Mouse (Mus musculus): ENCODE data around the gene Dnajb5. TPM values are rescaled to one million over a fixed set of nuclear protein-coding genes. Genes with fewer than 3 reads are reported as not detected.

Gene Dnajb5
- 32.8 TPM for polyA plus RNA-seq (2012; fragmentation: generic; extraction: Trizol)

DNA sequence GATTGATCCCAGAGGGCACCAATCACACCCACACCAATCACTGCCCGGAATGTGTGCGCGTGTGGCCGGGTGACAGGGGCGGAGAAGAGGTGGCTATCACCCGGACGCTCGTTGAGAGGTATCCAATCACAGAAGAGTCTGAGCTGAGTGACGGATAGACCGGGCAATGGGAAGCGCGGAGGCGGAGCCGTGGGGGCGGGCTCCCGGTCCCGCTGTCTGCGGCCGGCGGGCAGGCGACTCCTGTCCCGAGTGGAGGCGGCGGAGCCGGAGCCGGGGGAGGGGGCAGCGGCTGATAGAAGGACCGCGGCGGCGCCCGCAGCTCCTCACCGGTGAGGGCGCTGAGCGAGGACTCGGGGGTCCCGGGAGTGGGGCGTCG lies at the start of gene Dnajb5:
Gene Dnajb5, plus strand, starts transcription at position 139 of the 376 bp plus-strand sequence.
- TF ChIP-seq TCF12 (IDR thresholded peaks at IDR 0.05; ENCODE audit: insufficient read depth, poor library complexity, severe bottlenecking) (no peak), E2F4 (IDR thresholded peaks at IDR 0.05; ENCODE audit: insufficient read depth) (no peak), POLR2A (IDR thresholded peaks at IDR 0.05; ENCODE audit: insufficient read length, low read depth) (peak; percentile 77), POLR2AphosphoS2 (IDR thresholded peaks at IDR 0.05; ENCODE audit: insufficient read length, low read depth) (no peak), CEBPB (IDR thresholded peaks at IDR 0.05; ENCODE audit: insufficient read depth, poor library complexity, severe bottlenecking) (no peak), SRF (IDR thresholded peaks at IDR 0.05; ENCODE audit: control insufficient read depth, insufficient read length, low read depth) (no peak), TCF3 (IDR thresholded peaks at IDR 0.05; ENCODE audit: insufficient read length, low read depth) (no peak), USF1 (IDR thresholded peaks at IDR 0.05; ENCODE audit: low read depth) (no peak)
- Histone ChIP-seq H3K4me2 (ENCODE audit: low read depth) (peak within 1 kb of the TSS; percentile 85), H3ac (ENCODE audit: control insufficient read depth, insufficient read length) (peak within 1 kb of the TSS; percentile 29), H3K4me3 (peak within 1 kb of the TSS; percentile 42), H3K27me3 (ENCODE audit: control insufficient read depth, insufficient read depth, insufficient read length) (no peaks in the 10 kb centered on the region), H3K79me2 (ENCODE audit: control insufficient read depth, insufficient read depth) (peaks cover 7% of the 10 kb centered on the region), H3K36me3 (ENCODE audit: control insufficient read depth, insufficient read depth) (no peaks in the 10 kb centered on the region)

DNA sequence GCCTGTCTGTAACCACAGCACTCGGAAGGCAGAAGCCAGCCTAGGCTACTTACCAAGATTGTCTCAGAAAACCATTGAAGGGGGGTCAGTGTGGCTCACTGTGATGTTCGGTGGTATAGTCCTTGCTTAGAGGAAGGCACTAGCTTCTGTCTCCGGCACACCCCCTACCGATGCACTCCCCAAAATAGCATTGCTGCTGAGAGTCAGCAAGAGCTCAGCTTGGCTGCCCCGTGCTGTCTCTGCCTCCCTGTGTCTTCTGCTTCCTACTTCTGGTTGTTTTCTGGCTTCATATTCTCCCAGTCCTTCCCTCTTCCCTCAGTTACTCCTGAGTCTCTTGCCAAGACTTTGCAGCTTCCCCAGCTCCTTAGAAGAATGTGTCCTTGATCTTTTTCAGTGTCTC lies 48.7 kb upstream of the Dnajb5 start:
- H3K79me2 ChIP-seq (ENCODE audit: control insufficient read depth, insufficient read depth): no peaks in the 10 kb centered on the region
- TF ChIP-seq TCF3 (IDR thresholded peaks at IDR 0.05; ENCODE audit: insufficient read length, low read depth): no peak
- TF ChIP-seq POLR2AphosphoS2 (IDR thresholded peaks at IDR 0.05; ENCODE audit: insufficient read length, low read depth): no peak
- TF ChIP-seq USF1 (IDR thresholded peaks at IDR 0.05; ENCODE audit: low read depth): no peak
- no peak for TF ChIP-seq MYOG (IDR thresholded peaks at IDR 0.05; ENCODE audit: control insufficient read depth in 1 of 3, insufficient read depth in 1 of 3, insufficient read length in 2 of 3, low read depth in 2 of 3)
- TF ChIP-seq E2F4 (IDR thresholded peaks at IDR 0.05; ENCODE audit: insufficient read depth): no peak
- no peak for TF ChIP-seq MAX (IDR thresholded peaks at IDR 0.05; ENCODE audit: low read depth)
- no peak for TF ChIP-seq REST (IDR thresholded peaks at IDR 0.05; ENCODE audit: insufficient read depth, insufficient read length)
- TF ChIP-seq CEBPB (IDR thresholded peaks at IDR 0.05; ENCODE audit: insufficient read depth, poor library complexity, severe bottlenecking): no peak
- TF ChIP-seq POLR2A (IDR thresholded peaks at IDR 0.05; ENCODE audit: insufficient read length, low read depth): no peak
- no peak for TF ChIP-seq MYOD1 (IDR thresholded peaks at IDR 0.05; ENCODE audit: control insufficient read depth in 1 of 3, insufficient read length in 2 of 3, low read depth in 2 of 3)
- no peak for TF ChIP-seq TCF12 (IDR thresholded peaks at IDR 0.05; ENCODE audit: insufficient read depth, poor library complexity, severe bottlenecking)
- TF ChIP-seq SRF (IDR thresholded peaks at IDR 0.05; ENCODE audit: control insufficient read depth, insufficient read length, low read depth): no peak
- no peak overlapping the region for H3ac ChIP-seq (ENCODE audit: control insufficient read depth, insufficient read length)
- no peak overlapping the region for H3K4me3 ChIP-seq
- H3K4me2 ChIP-seq (ENCODE audit: low read depth): no peak overlapping the region
- peaks cover 32% of the 10 kb centered on the region for H3K27me3 ChIP-seq (ENCODE audit: control insufficient read depth, insufficient read depth, insufficient read length)
- H3K36me3 ChIP-seq (ENCODE audit: control insufficient read depth, insufficient read depth): no peaks in the 10 kb centered on the region

DNA sequence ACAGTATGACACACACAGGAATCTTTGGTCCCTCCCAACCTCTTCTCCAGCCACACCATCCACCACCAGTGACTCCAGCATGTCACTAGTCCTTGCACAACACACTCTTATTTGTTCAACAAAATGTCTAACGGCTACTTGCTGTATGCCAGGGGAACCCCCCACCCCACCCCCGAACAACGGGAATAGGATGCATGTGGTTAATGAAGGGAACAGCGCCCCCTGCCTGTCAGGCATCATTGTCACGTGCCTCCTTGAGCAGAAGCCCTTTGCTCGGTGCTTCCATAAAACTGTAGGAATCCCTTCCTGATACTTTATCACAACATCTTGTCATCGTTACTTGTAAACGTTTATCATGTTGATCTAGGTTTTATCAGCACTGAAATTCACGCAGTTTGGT lies 47.4 kb upstream of the Dnajb5 start:
- Histone ChIP-seq H3ac (ENCODE audit: control insufficient read depth, insufficient read length) (no peak overlapping the region), H3K36me3 (ENCODE audit: control insufficient read depth, insufficient read depth) (no peaks in the 10 kb centered on the region), H3K79me2 (ENCODE audit: control insufficient read depth, insufficient read depth) (no peaks in the 10 kb centered on the region), H3K4me3 (no peak overlapping the region), H3K27me3 (ENCODE audit: control insufficient read depth, insufficient read depth, insufficient read length) (peaks cover 32% of the 10 kb centered on the region), H3K4me2 (ENCODE audit: low read depth) (no peak overlapping the region)
- no peak for TF ChIP-seq CEBPB (IDR thresholded peaks at IDR 0.05; ENCODE audit: insufficient read depth, poor library complexity, severe bottlenecking)
- TF ChIP-seq MAX (IDR thresholded peaks at IDR 0.05; ENCODE audit: low read depth): no peak
- peak; percentile 9 for TF ChIP-seq USF1 (IDR thresholded peaks at IDR 0.05; ENCODE audit: low read depth)
- no peak for TF ChIP-seq TCF12 (IDR thresholded peaks at IDR 0.05; ENCODE audit: insufficient read depth, poor library complexity, severe bottlenecking)
- no peak for TF ChIP-seq E2F4 (IDR thresholded peaks at IDR 0.05; ENCODE audit: insufficient read depth)
- no peak for TF ChIP-seq MYOG (IDR thresholded peaks at IDR 0.05; ENCODE audit: control insufficient read depth in 1 of 3, insufficient read depth in 1 of 3, insufficient read length in 2 of 3, low read depth in 2 of 3)
- no peak for TF ChIP-seq MYOD1 (IDR thresholded peaks at IDR 0.05; ENCODE audit: control insufficient read depth in 1 of 3, insufficient read length in 2 of 3, low read depth in 2 of 3)
- TF ChIP-seq POLR2A (IDR thresholded peaks at IDR 0.05; ENCODE audit: insufficient read length, low read depth): no peak
- no peak for TF ChIP-seq POLR2AphosphoS2 (IDR thresholded peaks at IDR 0.05; ENCODE audit: insufficient read length, low read depth)

DNA sequence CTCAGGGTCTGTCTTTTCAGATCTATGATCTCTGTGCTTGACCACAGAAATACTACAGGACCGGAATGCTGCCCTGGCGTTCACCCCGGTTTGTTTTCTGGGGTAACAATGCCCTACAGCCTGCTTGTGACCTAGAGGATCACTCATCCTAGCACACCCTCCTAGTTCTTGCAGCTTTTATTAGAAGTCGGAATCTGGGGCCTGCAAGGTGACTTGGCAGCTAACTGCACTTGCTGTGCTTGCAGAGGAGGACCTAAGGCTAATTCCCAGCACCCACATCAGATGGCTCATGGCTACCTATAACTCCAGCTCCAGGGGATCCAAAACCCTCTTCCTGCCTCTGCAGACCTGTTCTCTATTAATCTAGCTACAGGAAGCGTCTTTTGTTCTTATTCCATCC lies 46.9 kb upstream of the Dnajb5 start:
- Histone ChIP-seq H3K27me3 (ENCODE audit: control insufficient read depth, insufficient read depth, insufficient read length) (peaks cover 32% of the 10 kb centered on the region), H3K79me2 (ENCODE audit: control insufficient read depth, insufficient read depth) (no peaks in the 10 kb centered on the region), H3K4me3 (no peak overlapping the region), H3ac (ENCODE audit: control insufficient read depth, insufficient read length) (no peak overlapping the region), H3K36me3 (ENCODE audit: control insufficient read depth, insufficient read depth) (no peaks in the 10 kb centered on the region), H3K4me2 (ENCODE audit: low read depth) (no peak overlapping the region)
- TF ChIP-seq TCF12 (IDR thresholded peaks at IDR 0.05; ENCODE audit: insufficient read depth, poor library complexity, severe bottlenecking): no peak
- TF ChIP-seq REST (IDR thresholded peaks at IDR 0.05; ENCODE audit: insufficient read depth, insufficient read length): no peak
- no peak for TF ChIP-seq MYOD1 (IDR thresholded peaks at IDR 0.05; ENCODE audit: control insufficient read depth in 1 of 3, insufficient read length in 2 of 3, low read depth in 2 of 3)
- no peak for TF ChIP-seq MAX (IDR thresholded peaks at IDR 0.05; ENCODE audit: low read depth)
- TF ChIP-seq USF1 (IDR thresholded peaks at IDR 0.05; ENCODE audit: low read depth): no peak
- TF ChIP-seq MYOG (IDR thresholded peaks at IDR 0.05; ENCODE audit: control insufficient read depth in 1 of 3, insufficient read depth in 1 of 3, insufficient read length in 2 of 3, low read depth in 2 of 3): no peak
- no peak for TF ChIP-seq E2F4 (IDR thresholded peaks at IDR 0.05; ENCODE audit: insufficient read depth)
- no peak for TF ChIP-seq CEBPB (IDR thresholded peaks at IDR 0.05; ENCODE audit: insufficient read depth, poor library complexity, severe bottlenecking)
- no peak for TF ChIP-seq SRF (IDR thresholded peaks at IDR 0.05; ENCODE audit: control insufficient read depth, insufficient read length, low read depth)
- TF ChIP-seq POLR2A (IDR thresholded peaks at IDR 0.05; ENCODE audit: insufficient read length, low read depth): no peak
- no peak for TF ChIP-seq TCF3 (IDR thresholded peaks at IDR 0.05; ENCODE audit: insufficient read length, low read depth)
- no peak for TF ChIP-seq POLR2AphosphoS2 (IDR thresholded peaks at IDR 0.05; ENCODE audit: insufficient read length, low read depth)

- Histone ChIP-seq H3ac (ENCODE audit: control insufficient read depth, insufficient read length) (no peak overlapping the region), H3K4me2 (ENCODE audit: low read depth) (no peak overlapping the region), H3K79me2 (ENCODE audit: control insufficient read depth, insufficient read depth) (no peaks in the 10 kb centered on the region), H3K4me3 (no peak overlapping the region), H3K36me3 (ENCODE audit: control insufficient read depth, insufficient read depth) (no peaks in the 10 kb centered on the region), H3K27me3 (ENCODE audit: control insufficient read depth, insufficient read depth, insufficient read length) (peaks cover 29% of the 10 kb centered on the region)
- TF ChIP-seq TCF3 (IDR thresholded peaks at IDR 0.05; ENCODE audit: insufficient read length, low read depth): no peak
- TF ChIP-seq CEBPB (IDR thresholded peaks at IDR 0.05; ENCODE audit: insufficient read depth, poor library complexity, severe bottlenecking): no peak
- no peak for TF ChIP-seq SRF (IDR thresholded peaks at IDR 0.05; ENCODE audit: control insufficient read depth, insufficient read length, low read depth)
- no peak for TF ChIP-seq E2F4 (IDR thresholded peaks at IDR 0.05; ENCODE audit: insufficient read depth)
- TF ChIP-seq MYOD1 (IDR thresholded peaks at IDR 0.05; ENCODE audit: control insufficient read depth in 1 of 3, insufficient read length in 2 of 3, low read depth in 2 of 3): no peak
- TF ChIP-seq MYOG (IDR thresholded peaks at IDR 0.05; ENCODE audit: control insufficient read depth in 1 of 3, insufficient read depth in 1 of 3, insufficient read length in 2 of 3, low read depth in 2 of 3): no peak
- no peak for TF ChIP-seq MAX (IDR thresholded peaks at IDR 0.05; ENCODE audit: low read depth)
- no peak for TF ChIP-seq USF1 (IDR thresholded peaks at IDR 0.05; ENCODE audit: low read depth)
- no peak for TF ChIP-seq POLR2AphosphoS2 (IDR thresholded peaks at IDR 0.05; ENCODE audit: insufficient read length, low read depth)
- TF ChIP-seq REST (IDR thresholded peaks at IDR 0.05; ENCODE audit: insufficient read depth, insufficient read length): no peak
- no peak for TF ChIP-seq TCF12 (IDR thresholded peaks at IDR 0.05; ENCODE audit: insufficient read depth, poor library complexity, severe bottlenecking)
Observed at GRCm38 (mm10) chr4:42903942-42904341, 45.7 kb upstream of the Dnajb5 start.

Data from myocyte (in vitro differentiated cells).